Comparison of ENCODE assay signal across 31 mouse cellular contexts in the genomic region with DNA sequence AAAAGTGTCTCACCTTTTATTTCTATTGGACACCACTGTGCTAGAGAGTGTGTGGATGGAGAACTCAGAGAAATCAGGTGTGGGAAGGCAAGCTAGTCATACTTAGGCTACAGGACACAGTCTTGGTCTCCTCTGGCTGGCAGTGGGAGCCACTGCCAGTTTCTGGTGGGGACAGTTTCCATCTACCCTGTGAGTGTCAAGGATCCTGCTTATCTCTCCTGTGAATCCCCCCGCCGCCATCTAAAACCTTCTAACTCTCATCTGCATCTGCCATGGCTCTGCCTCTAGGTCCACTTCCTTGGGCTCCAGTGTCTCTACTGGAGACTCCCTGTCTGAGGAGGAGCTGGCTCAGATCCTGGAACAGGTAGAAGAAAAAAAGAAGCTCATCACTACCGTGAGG. TPM values are rescaled to one million over a fixed set of nuclear protein-coding genes. Genes with fewer than 3 reads are reported as not detected.
DNase-seq lines count a peak whose midpoint lies in the region; ATAC-seq lines count a peak whose summit lies in the region.
"Had no signal": no experiment of that assay in that cellular context is flagged by ENCODE, and none has a peak within 500 bp of the region (broad histone marks: within the 10 kb centered on the region; RNA-seq: fewer than 3 reads in every experiment).

No protein-coding gene starts in this region.

- peak; percentile 14 for DNase-seq in forebrain, embryonic 14.5 days (ENCODE audit: low spot score)
- DNase-seq in left cerebral cortex, postnatal 4 days, result peak; percentile 9
- DNase-seq in left cerebral cortex, adult 8-10 months (ENCODE audit: low spot score in 2 of 2), result no peak
- peak; percentile 23 for DNase-seq in ES-CJ7 (ENCODE audit: low read depth, low spot score)
- DNase-seq in ZHBTc4 (ENCODE audit: low read depth, low spot score), result peak; percentile 68
- DNase-seq in layer of hippocampus, postnatal 25 days (ENCODE audit: extremely low spot score in 1 of 2, low spot score in 1 of 2), result no peak
- no peak for DNase-seq in gastrocnemius, postnatal 4 days (ENCODE audit: low spot score in 2 of 2)
- DNase-seq: adrenal gland, postnatal 10 days; gastrocnemius, postnatal 14 days; heart, adult 2 months; heart, postnatal 4 days; kidney, adult 8-10 months; kidney, postnatal 14 days; liver, postnatal 0 days; right cerebral cortex, postnatal 25 days; spleen, adult 18-20 months; thymus, postnatal 14 days had no signal

- no peaks in the 10 kb centered on the region for H3K36me3 ChIP-seq in forebrain, embryonic 14.5 days (ENCODE audit: control insufficient read depth, insufficient read depth, low read length)
- H3K36me3 ChIP-seq in forebrain, embryonic 16.5 days (ENCODE audit: control insufficient read depth, insufficient read depth), result no peaks in the 10 kb centered on the region
- H3K36me3 ChIP-seq: forebrain, embryonic 15.5 days; limb, embryonic 12.5 days; midbrain, embryonic 12.5 days had no signal

- no peaks in the 10 kb centered on the region for H3K4me1 ChIP-seq in forebrain, embryonic 14.5 days (ENCODE audit: control insufficient read depth, insufficient read depth, low read length)
- no peaks in the 10 kb centered on the region for H3K4me1 ChIP-seq in forebrain, embryonic 16.5 days (replicated peaks; ENCODE audit: control insufficient read depth, insufficient read depth, low read length)
- H3K4me1 ChIP-seq: forebrain, embryonic 15.5 days; limb, embryonic 12.5 days; midbrain, embryonic 12.5 days had no signal

- WGBS in forebrain, embryonic 14.5 days, result 88% methylated on average over 3 of the region's 3 CpGs
- WGBS in forebrain, embryonic 16.5 days, result 90% methylated on average over 3 of the region's 3 CpGs

- no peaks in the 10 kb centered on the region for H3K27me3 ChIP-seq in forebrain, embryonic 14.5 days (replicated peaks; ENCODE audit: control insufficient read depth, insufficient read depth, low read length)
- H3K27me3 ChIP-seq in forebrain, embryonic 16.5 days (replicated peaks; ENCODE audit: control insufficient read depth, insufficient read depth, low read length), result no peaks in the 10 kb centered on the region
- H3K27me3 ChIP-seq: forebrain, embryonic 15.5 days; limb, embryonic 12.5 days; midbrain, embryonic 12.5 days had no signal

- no peak overlapping the region for H3K9ac ChIP-seq in forebrain, embryonic 14.5 days (ENCODE audit: low read length)
- H3K9ac ChIP-seq in forebrain, embryonic 16.5 days (replicated peaks; ENCODE audit: low read depth, low read length), result no peak overlapping the region
- H3K9ac ChIP-seq: forebrain, embryonic 15.5 days; limb, embryonic 12.5 days; liver, postnatal 0 days; midbrain, embryonic 12.5 days had no signal

- no peaks in the 10 kb centered on the region for H3K9me3 ChIP-seq in forebrain, embryonic 14.5 days (replicated peaks; ENCODE audit: control insufficient read depth, low read length)
- H3K9me3 ChIP-seq in forebrain, embryonic 16.5 days (ENCODE audit: control insufficient read depth, low read length), result no peaks in the 10 kb centered on the region
- H3K9me3 ChIP-seq: forebrain, embryonic 15.5 days; limb, embryonic 12.5 days; midbrain, embryonic 12.5 days had no signal

- intact Hi-C loops in left cerebral cortex, postnatal 4 days (cut with DNase I), result no loop called here

- ATAC-seq in forebrain, embryonic 14.5 days, result no peak
- ATAC-seq in forebrain, embryonic 16.5 days, result no peak
- ATAC-seq: forebrain, embryonic 15.5 days; liver, postnatal 0 days; Patski had no signal

- no peak overlapping the region for H3K4me2 ChIP-seq in forebrain, embryonic 14.5 days (ENCODE audit: low read length)
- no peak overlapping the region for H3K4me2 ChIP-seq in forebrain, embryonic 16.5 days (ENCODE audit: low read length)
- H3K4me2 ChIP-seq: forebrain, embryonic 15.5 days; limb, embryonic 12.5 days; liver, embryonic 11.5 days; midbrain, embryonic 12.5 days had no signal

- H3K4me3 ChIP-seq in forebrain, embryonic 14.5 days (ENCODE audit: low read depth, low read length), result no peak overlapping the region
- no peak overlapping the region for H3K4me3 ChIP-seq in forebrain, embryonic 16.5 days (replicated peaks; ENCODE audit: low read length)
- H3K4me3 ChIP-seq: forebrain, embryonic 15.5 days; heart, adult 2 months; limb, embryonic 12.5 days; midbrain, embryonic 12.5 days; myocyte had no signal

- H3K27ac ChIP-seq in forebrain, embryonic 14.5 days (ENCODE audit: low read depth, low read length), result no peak overlapping the region
- no peak overlapping the region for H3K27ac ChIP-seq in forebrain, embryonic 16.5 days (ENCODE audit: low read length)
- H3K27ac ChIP-seq: forebrain, embryonic 15.5 days; heart, adult 2 months; limb, embryonic 12.5 days; macrophage; midbrain, embryonic 12.5 days had no signal

RNA-seq across cellular contexts. Expression of gene Tmc2, which starts 13.0 kb away (rescaled TPM):
- not detected in 2 replicates for polyA plus RNA-seq in forebrain, embryonic 14.5 days (2014; fragmentation: Nextera tagmentation; extraction: Ambion mirVana)
- polyA plus RNA-seq in forebrain, embryonic 16.5 days (2015; fragmentation: Nextera tagmentation; extraction: Ambion mirVana), result not detected in 2 replicates
- total RNA-seq in left cerebral cortex, postnatal 4 days (2021), result not detected
- total RNA-seq in left cerebral cortex, adult 8-10 months (2022), result not detected
- total RNA-seq in layer of hippocampus, postnatal 25 days (2021), result under 1 TPM in 1 of 2 experiments, not detected in 1; 0.12 TPM
- not detected for total RNA-seq in gastrocnemius, postnatal 4 days (2021)
- total RNA-seq: adrenal gland, postnatal 10 days; gastrocnemius, postnatal 14 days; heart, adult 2 months; heart, postnatal 4 days; layer of hippocampus, postnatal 14 days; left cerebral cortex, postnatal 10 days had no signal
- polyA plus RNA-seq: embryonic facial prominence, embryonic 14.5 days; forebrain, embryonic 15.5 days; heart, adult 2 months; heart, embryonic 16.5 days; intestine, embryonic 14.5 days; limb, embryonic 12.5 days; liver, postnatal 0 days; lung, postnatal 0 days; macrophage; midbrain, embryonic 12.5 days; myocyte; Patski had no signal

RNA-seq across cellular contexts. Expression of gene Snrpb, which starts 28.8 kb away (rescaled TPM):
- polyA plus RNA-seq in forebrain, embryonic 14.5 days (2014; fragmentation: Nextera tagmentation; extraction: Ambion mirVana), result 532 and 571 TPM in 2 replicates
- 418 TPM in 2 replicates for polyA plus RNA-seq in forebrain, embryonic 16.5 days (2015; fragmentation: Nextera tagmentation; extraction: Ambion mirVana)
- 100 to 1,000 TPM; 131 to 148 TPM for total RNA-seq in left cerebral cortex, postnatal 4 days (2021)
- 100 to 1,000 TPM; 100 to 112 (median 102) TPM for total RNA-seq in left cerebral cortex, adult 8-10 months (2022)
- total RNA-seq in layer of hippocampus, postnatal 25 days (2021), result 100 to 1,000 TPM; 101 to 123 TPM
- total RNA-seq in gastrocnemius, postnatal 4 days (2021), result 100 to 1,000 TPM; 188 to 199 TPM

Comparison
In these comparisons a context has a peak if more than half of its experiments do, and no peak if none do; other contexts are left out.
1. DNase-seq: peak in forebrain, embryonic 14.5 days (single experiment), left cerebral cortex, postnatal 4 days (single experiment), ES-CJ7 (single experiment) and ZHBTc4 (single experiment); none in left cerebral cortex, adult 8-10 months (0 of 2), layer of hippocampus, postnatal 25 days (0 of 2) and gastrocnemius, postnatal 4 days (0 of 2).